Mouse (Mus musculus) common myeloid progenitor, adult 5-6 weeks (primary cell): ENCODE data around the gene Mkrn1. TPM values are rescaled to one million over a fixed set of nuclear protein-coding genes. Genes with fewer than 3 reads are reported as not detected.
"Not testable (repeated sequence)": the region's sequence is repeated elsewhere in the genome, so short reads cannot be mapped to it uniquely, and the experiment has no call there.

Experiments
- ATAC-seq: replicated peaks from 2 replicates; pipeline ENCODE4 v1.8.0; 2016; ENCODE audit warnings: low read depth, mild to moderate bottlenecking, moderate TSS enrichment, inconsistent platforms; ENCODE audit not compliant: poor library complexity, severe bottlenecking
- total RNA-seq: library from RNA; stranded (forward); fragments of 200-1000, 187-1606 nt; gene quantifications from 2 replicates; pipeline ENCODE4 v1.2.3, GENCODE M21; 2017

Mkrn1 gene
- 44.3 and 54.4 TPM in 2 replicates for total RNA-seq

- peak; percentile 78 for ATAC-seq
These were observed at the start of gene Mkrn1 for GRCm38 (mm10) chr6:39419851-39420721. Mkrn1 (minus strand) TSS chr6:39420462.

- ATAC-seq = peak; percentile 62
These were observed 49.2 kb upstream of the Mkrn1 start for GRCm38 (mm10) chr6:39469427-39469826.

- peak; percentile 99 for ATAC-seq
These were observed 42.6 kb upstream of the Mkrn1 start for GRCm38 (mm10) chr6:39462621-39463538.

- no peak for ATAC-seq
These were observed 39.8 kb upstream of the Mkrn1 start for GRCm38 (mm10) chr6:39460040-39460439.

GRCm38 (mm10) chr6:39455339-39456160 is 35.3 kb upstream of the Mkrn1 start:
- no peak for ATAC-seq

- ATAC-seq = no peak
These were observed 34.4 kb upstream of the Mkrn1 start for GRCm38 (mm10) chr6:39454616-39455015.

- no peak for ATAC-seq
These were observed 33.3 kb upstream of the Mkrn1 start for GRCm38 (mm10) chr6:39453564-39453963.

- ATAC-seq = 0 out of 2 replicates have a peak, but pooled peaks have one; percentile 58
These were observed 30.8 kb upstream of the Mkrn1 start for GRCm38 (mm10) chr6:39451033-39451432.

GRCm38 (mm10) chr6:39450580-39450979 is 30.3 kb upstream of the Mkrn1 start:
- no peak for ATAC-seq

GRCm38 (mm10) chr6:39447429-39448185 is 27.3 kb upstream of the Mkrn1 start:
- 0 out of 2 replicates have a peak, but pooled peaks have one; percentile 29 for ATAC-seq

GRCm38 (mm10) chr6:39445801-39446572 is 25.7 kb upstream of the Mkrn1 start:
- no peak for ATAC-seq

GRCm38 (mm10) chr6:39442786-39443287 is 22.6 kb upstream of the Mkrn1 start:
- ATAC-seq = no peak

- no peak for ATAC-seq
These were observed 19.9 kb upstream of the Mkrn1 start for GRCm38 (mm10) chr6:39440207-39440606.

GRCm38 (mm10) chr6:39437519-39437918 is 17.3 kb upstream of the Mkrn1 start:
- ATAC-seq = not testable (repeated sequence)

- ATAC-seq = 0 out of 2 replicates have a peak, but pooled peaks have one; percentile 18
These were observed 15.6 kb upstream of the Mkrn1 start for GRCm38 (mm10) chr6:39435875-39436274.

GRCm38 (mm10) chr6:39434886-39435492 is 14.7 kb upstream of the Mkrn1 start:
- ATAC-seq = no peak

- no peak for ATAC-seq
These were observed 14.0 kb upstream of the Mkrn1 start for GRCm38 (mm10) chr6:39434111-39434885.
